Mouse (Mus musculus) embryo, embryonic 11.5 days (tissue): Measurements from ENCODE around the gene Cntn4.

Experiments used
- DNase-seq: peaks from one replicate; pipeline ENCODE4 v3.0.0-alpha.2; 2012; ENCODE audit warnings: low read depth, low spot score

The Cntn4 gene

GRCm38 (mm10) chr6:106078071-106078603, 400.7 kb downstream of the Cntn4 start:
- no peak for DNase-seq

DNA sequence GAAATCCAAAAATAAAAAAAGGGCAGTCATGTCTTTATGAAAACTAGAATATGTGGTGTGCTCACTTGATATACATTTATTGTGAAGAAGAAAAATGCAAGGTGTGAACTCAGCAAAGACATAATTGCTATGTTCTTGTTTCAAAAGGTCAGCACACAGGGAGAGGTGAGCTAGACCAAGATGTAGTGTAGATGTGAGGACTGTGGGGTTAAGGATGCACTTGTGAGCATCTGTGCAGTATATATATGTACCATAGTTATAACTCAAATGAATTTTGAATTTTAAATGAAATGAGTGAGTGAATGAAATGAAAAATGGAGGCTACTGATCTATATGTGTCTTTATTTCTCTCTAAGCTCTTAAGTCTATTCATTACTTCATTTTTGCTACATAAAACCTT, 401.2 kb downstream of the Cntn4 start:
- DNase-seq: no peak

GRCm38 (mm10) chr6:106097856-106098255, 420.4 kb downstream of the Cntn4 start:
- DNase-seq: no peak

GRCm38 (mm10) chr6:106118523-106119081, 441.1 kb downstream of the Cntn4 start:
- no peak for DNase-seq

DNA sequence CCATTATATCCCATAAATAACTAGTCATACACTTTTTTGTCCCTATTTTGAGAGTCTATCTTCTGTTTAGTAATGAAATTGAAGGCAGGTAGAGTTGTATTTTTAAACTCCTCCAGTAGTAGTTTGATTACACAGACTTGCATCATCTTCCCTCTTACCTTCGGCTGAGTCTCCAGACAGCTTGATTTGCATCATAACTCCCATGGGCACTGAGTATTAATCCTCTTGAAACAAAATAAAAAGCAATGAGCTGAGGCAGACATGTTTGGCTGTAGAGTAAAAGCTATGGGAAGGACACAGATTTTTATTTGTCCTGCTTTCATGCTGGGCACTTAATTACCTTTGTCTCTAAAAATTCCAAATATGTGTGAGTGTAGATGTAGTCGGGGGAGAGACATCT, 476.1 kb downstream of the Cntn4 start:
- DNase-seq: no peak

- DNase-seq: no peak
Observed at GRCm38 (mm10) chr6:106155362-106155761, 477.9 kb downstream of the Cntn4 start.

GRCm38 (mm10) chr6:106177546-106177945, 500.1 kb downstream of the Cntn4 start:
- no peak for DNase-seq

GRCm38 (mm10) chr6:106181596-106181995, 504.1 kb downstream of the Cntn4 start:
- no peak for DNase-seq

DNA sequence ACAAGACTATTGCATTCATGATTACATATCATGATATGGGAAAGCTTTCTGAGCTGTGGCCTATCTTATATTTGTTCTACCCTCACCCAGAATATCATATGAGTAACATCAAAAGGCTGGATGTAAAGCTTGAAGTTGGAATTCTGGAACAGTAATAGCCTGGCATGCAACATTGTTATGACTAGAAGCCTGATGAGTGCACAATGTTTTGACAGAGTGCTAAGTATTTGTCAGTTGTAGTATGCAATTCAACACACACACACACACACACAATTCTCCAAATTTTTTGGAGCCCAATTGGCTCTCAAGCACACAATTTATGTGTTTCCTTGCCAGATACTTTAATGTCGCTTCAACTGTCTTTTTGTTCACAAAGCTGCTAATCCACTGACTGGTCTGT, 523.5 kb downstream of the Cntn4 start:
- DNase-seq: no peak

GRCm38 (mm10) chr6:106207401-106207800, 529.9 kb downstream of the Cntn4 start:
- DNase-seq: no peak

GRCm38 (mm10) chr6:106213071-106213470, 535.6 kb downstream of the Cntn4 start:
- no peak for DNase-seq

GRCm38 (mm10) chr6:106237046-106237948, 559.8 kb downstream of the Cntn4 start:
- no peak for DNase-seq

GRCm38 (mm10) chr6:106241553-106241952, 564.1 kb downstream of the Cntn4 start:
- no peak for DNase-seq

- DNase-seq: no peak
Observed at GRCm38 (mm10) chr6:106263396-106263795, 585.9 kb downstream of the Cntn4 start.

- DNase-seq: no peak
Observed at GRCm38 (mm10) chr6:106265487-106265886, 588.0 kb downstream of the Cntn4 start.

GRCm38 (mm10) chr6:106266304-106266703, 588.8 kb downstream of the Cntn4 start:
- no peak for DNase-seq

GRCm38 (mm10) chr6:106268723-106269122, 591.3 kb downstream of the Cntn4 start:
- DNase-seq: no peak

GRCm38 (mm10) chr6:106277139-106277538, 599.7 kb downstream of the Cntn4 start:
- no peak for DNase-seq

DNA sequence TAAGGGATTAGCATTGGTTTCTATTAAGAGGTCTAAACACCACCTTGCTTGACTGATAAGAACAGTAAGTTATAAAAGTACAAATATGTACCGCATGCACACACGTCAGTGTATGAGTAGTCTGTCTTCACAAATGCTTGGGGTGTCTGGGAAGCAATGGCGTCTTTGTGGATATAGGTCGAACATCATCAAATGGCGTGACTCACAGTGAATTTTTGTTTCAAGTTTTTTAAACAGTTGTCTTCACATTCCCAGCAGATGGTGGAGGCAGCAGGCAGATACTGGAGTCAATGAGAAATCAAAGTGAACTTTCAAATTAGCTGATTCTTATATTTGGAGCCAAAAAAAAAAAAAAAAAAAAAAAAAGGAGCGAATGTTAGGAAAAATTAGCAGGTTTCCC, 604.2 kb downstream of the Cntn4 start:
- DNase-seq: no peak

GRCm38 (mm10) chr6:106283815-106284214, 606.4 kb downstream of the Cntn4 start:
- no peak for DNase-seq

DNA sequence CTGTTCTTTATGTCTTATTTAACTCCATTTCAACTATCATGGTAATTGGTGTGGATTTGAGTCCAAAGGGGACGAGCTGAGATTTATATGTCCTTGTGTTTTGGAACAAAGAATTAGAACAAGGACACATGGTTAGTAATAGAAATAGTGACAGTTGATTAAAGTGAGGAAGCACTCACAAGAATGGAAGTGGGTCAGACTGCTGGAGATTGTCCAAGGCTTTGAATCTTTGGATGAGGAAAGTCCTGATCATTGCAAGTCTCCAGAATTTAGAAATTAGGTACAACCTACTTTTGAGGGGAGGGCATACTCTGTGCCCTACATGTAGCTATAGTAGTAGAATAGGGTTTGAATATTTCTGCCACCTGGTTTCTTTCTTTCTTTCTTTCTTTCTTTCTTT, 622.0 kb downstream of the Cntn4 start:
- no peak for DNase-seq

DNA sequence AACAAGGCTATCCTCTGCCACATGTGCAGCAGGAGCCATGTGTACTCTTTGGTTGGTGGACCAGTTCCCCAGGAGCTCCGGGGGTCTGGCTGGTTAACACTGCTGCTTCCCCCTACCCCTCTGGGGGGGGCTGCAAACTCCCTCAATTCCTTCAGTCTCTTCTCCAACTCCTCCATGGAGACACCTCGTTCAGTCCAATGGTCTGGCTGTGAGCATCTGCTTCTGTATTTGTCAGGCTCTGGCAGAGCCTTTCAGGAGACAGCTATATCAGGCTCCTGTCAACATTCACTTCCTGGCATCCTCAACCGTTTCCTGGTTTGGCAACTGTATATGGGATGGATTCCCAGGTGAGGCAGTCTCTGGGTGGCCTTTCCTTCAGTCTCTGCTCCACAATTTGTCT, 622.7 kb downstream of the Cntn4 start:
- DNase-seq: no peak

GRCm38 (mm10) chr6:106302435-106302834, 625.0 kb downstream of the Cntn4 start:
- no peak for DNase-seq
